Mouse (Mus musculus): ENCODE data around the gene Sgcd.

DNA sequence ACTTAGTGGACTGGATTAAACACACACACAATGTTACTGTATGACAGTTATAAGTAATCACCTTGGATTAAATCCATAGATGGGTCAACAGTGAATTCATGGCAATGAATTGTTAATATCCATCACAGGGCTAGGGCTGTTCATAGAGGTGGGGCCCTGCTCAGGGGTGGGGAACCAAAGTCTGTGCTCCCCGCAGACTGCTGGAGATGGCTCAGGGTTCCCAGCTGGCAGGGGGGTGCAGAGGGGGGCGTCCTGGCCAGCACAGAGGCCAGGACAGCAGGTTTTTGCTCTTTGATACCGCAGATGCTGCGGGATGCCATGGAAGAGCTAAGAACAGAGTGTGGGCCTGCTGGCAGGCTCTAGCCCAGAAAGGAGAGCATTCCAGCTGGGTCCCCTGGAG lies 378.9 kb downstream of the Sgcd start:
- TF ChIP-seq CTCF (IDR thresholded peaks at IDR 0.05; ENCODE audit: borderline replicate concordance, extremely low read depth, insufficient read depth, insufficient read length) (no peak), POLR2A (IDR thresholded peaks at IDR 0.05; ENCODE audit: borderline replicate concordance, extremely low read depth, insufficient read depth, insufficient read length, poor library complexity, severe bottlenecking) (no peak)
